Comparison of ENCODE assay signal across 9 mouse cellular contexts in genomic region chr1:134561770-134562143, GRCm38 (mm10). TPM values are rescaled to one million over a fixed set of nuclear protein-coding genes. Genes with fewer than 3 reads are reported as not detected.
DNase-seq lines count a peak whose midpoint lies in the region; ATAC-seq and TF ChIP-seq lines count a peak whose summit lies in the region.
"Had no signal": no experiment of that assay in that cellular context is flagged by ENCODE, and none has a peak within 500 bp of the region (broad histone marks: within the 10 kb centered on the region; RNA-seq: fewer than 3 reads in every experiment).

No protein-coding gene starts in this region.

- H3K27me3 ChIP-seq in heart, embryonic 11.5 days (ENCODE audit: control insufficient read depth, insufficient read depth, low read length) = no peaks in the 10 kb centered on the region
- no peaks in the 10 kb centered on the region for H3K27me3 ChIP-seq in C2C12 (ENCODE audit: control insufficient read depth, insufficient read depth, insufficient read length)
- H3K27me3 ChIP-seq in forebrain, embryonic 14.5 days (replicated peaks; ENCODE audit: control insufficient read depth, insufficient read depth, low read length) = no peaks in the 10 kb centered on the region
- H3K27me3 ChIP-seq in liver, embryonic 14.5 days (ENCODE audit: control insufficient read depth, insufficient read depth, low read length) = no peaks in the 10 kb centered on the region

- peak overlapping the region; percentile 82 for H3K9ac ChIP-seq in heart, embryonic 11.5 days (ENCODE audit: low read depth, low read length)
- peak overlapping the region; percentile 99 for H3K9ac ChIP-seq in forebrain, embryonic 14.5 days (ENCODE audit: low read length)
- peak overlapping the region; percentile 67 for H3K9ac ChIP-seq in liver, embryonic 14.5 days (replicated peaks)

- no peak for DNase-seq in heart, postnatal 25 days (ENCODE audit: low spot score)
- DNase-seq in forebrain, embryonic 14.5 days (ENCODE audit: low spot score) = no peak
- DNase-seq in liver, embryonic 14.5 days (ENCODE audit: low read depth in 3 of 3, low spot score in 3 of 3) = no peak
- DNase-seq in adrenal gland, adult 18-20 months (ENCODE audit: low spot score in 2 of 2) = no peak
- DNase-seq in spleen, postnatal 36 days (ENCODE audit: low spot score in 2 of 2) = no peak

- peak overlapping the region; percentile 60; the same call in 1 of the 2 replicates for H3K27ac ChIP-seq in heart, embryonic 11.5 days (ENCODE audit: low read depth, low read length)
- peak overlapping the region; percentile 94; the same call in 1 of the 2 replicates for H3K27ac ChIP-seq in forebrain, embryonic 14.5 days (ENCODE audit: low read depth, low read length)
- H3K27ac ChIP-seq in liver, embryonic 14.5 days = no peak overlapping the region

- no peak for TF ChIP-seq CTCF in C2C12 (IDR thresholded peaks at IDR 0.05; ENCODE audit: control insufficient read depth, insufficient read depth, insufficient read length)
- no peak for TF ChIP-seq CTCF in liver, embryonic 14.5 days (IDR thresholded peaks at IDR 0.05; ENCODE audit: low read depth)

- peak overlapping the region; percentile 71 for H3K4me3 ChIP-seq in heart, embryonic 11.5 days (ENCODE audit: low read depth, low read length)
- H3K4me3 ChIP-seq in C2C12 (ENCODE audit: insufficient read depth, poor library complexity, severe bottlenecking) = peak overlapping the region; percentile 72
- peak overlapping the region; percentile 100 for H3K4me3 ChIP-seq in forebrain, embryonic 14.5 days (ENCODE audit: low read depth, low read length)
- peak overlapping the region; percentile 67 to 72 for H3K4me3 ChIP-seq in liver, embryonic 14.5 days (ENCODE audit: insufficient read depth in 1 of 2, low read depth in 2 of 2, low read length in 2 of 2)

- H3K79me3 ChIP-seq in C2C12 (ENCODE audit: low read depth) = peaks cover 6% of the 10 kb centered on the region

- no peak overlapping the region for H3ac ChIP-seq in C2C12 (ENCODE audit: control insufficient read depth, insufficient read length, low read depth)

- peaks cover 47% of the 10 kb centered on the region for H3K79me2 ChIP-seq in C2C12 (ENCODE audit: control insufficient read depth, insufficient read depth)

- 11% methylated on average over 7 of the region's 7 CpGs for WGBS in heart, embryonic 11.5 days (ENCODE audit: insufficient replicate concordance)
- 7% methylated on average over 7 of the region's 7 CpGs for WGBS in forebrain, embryonic 14.5 days
- 11% methylated on average over 7 of the region's 7 CpGs for WGBS in liver, embryonic 14.5 days (ENCODE audit: insufficient replicate concordance)

- no peak for ATAC-seq in heart, embryonic 11.5 days (replicated peaks; ENCODE audit: insufficient number of reproducible peaks, low FRiP score, low TSS enrichment)
- ATAC-seq in forebrain, embryonic 14.5 days = no peak
- no peak for ATAC-seq in liver, embryonic 14.5 days (ENCODE audit: insufficient read depth)
- no peak for ATAC-seq in activated CD4-positive, CD25-positive, alpha-beta regulatory T cell, adult 4 months

- H3K9me3 ChIP-seq in heart, embryonic 11.5 days (replicated peaks; ENCODE audit: control insufficient read depth, low read length) = no peaks in the 10 kb centered on the region
- H3K9me3 ChIP-seq in forebrain, embryonic 14.5 days (replicated peaks; ENCODE audit: control insufficient read depth, low read length) = no peaks in the 10 kb centered on the region
- no peaks in the 10 kb centered on the region for H3K9me3 ChIP-seq in liver, embryonic 14.5 days (ENCODE audit: control insufficient read depth, low read length)

- intact Hi-C loops in heart, postnatal 25 days (cut with DNase I) = no loop called here

- H3K4me1 ChIP-seq in heart, embryonic 11.5 days (ENCODE audit: control insufficient read depth, insufficient read depth, low read length) = 0 out of 2 replicates have a peak, but pooled peaks cover 7% of the 10 kb centered on the region
- H3K4me1 ChIP-seq in forebrain, embryonic 14.5 days (ENCODE audit: control insufficient read depth, insufficient read depth, low read length) = peaks cover 12% of the 10 kb centered on the region
- peaks cover 9 to 10% of the 10 kb centered on the region in 2 experiments for H3K4me1 ChIP-seq in liver, embryonic 14.5 days (replicated peaks; ENCODE audit: control insufficient read depth in 2 of 2, insufficient read depth in 2 of 2, low read length in 1 of 2)

- no peaks in the 10 kb centered on the region for H3K36me3 ChIP-seq in heart, embryonic 11.5 days (ENCODE audit: control insufficient read depth, insufficient read depth, low read length)
- H3K36me3 ChIP-seq in C2C12 (ENCODE audit: control insufficient read depth, insufficient read depth) = no peaks in the 10 kb centered on the region
- H3K36me3 ChIP-seq in forebrain, embryonic 14.5 days (ENCODE audit: control insufficient read depth, insufficient read depth, low read length) = no peaks in the 10 kb centered on the region
- H3K36me3 ChIP-seq in liver, embryonic 14.5 days (replicated peaks; ENCODE audit: control insufficient read depth, insufficient read depth, low read depth) = no peaks in the 10 kb centered on the region

- H3K4me2 ChIP-seq in heart, embryonic 11.5 days = peak overlapping the region; percentile 78
- H3K4me2 ChIP-seq in forebrain, embryonic 14.5 days (ENCODE audit: low read length) = peak overlapping the region; percentile 65
- H3K4me2 ChIP-seq in liver, embryonic 14.5 days (ENCODE audit: low read depth) = peak overlapping the region; percentile 95

- TF ChIP-seq EP300 in liver, embryonic 14.5 days (IDR thresholded peaks at IDR 0.05; ENCODE audit: low read depth) = no peak

TF ChIP-seq in C2C12, 6 proteins besides CTCF, POLR2A, EP300 and RAD21:
- TF ChIP-seq CEBPB (IDR thresholded peaks at IDR 0.05; ENCODE audit: low read depth) = no peak
- no peak for TF ChIP-seq MYOD1 (IDR thresholded peaks at IDR 0.05; ENCODE audit: control insufficient read depth, insufficient read length, low read depth)
- no peak for TF ChIP-seq USF1 (IDR thresholded peaks at IDR 0.05; ENCODE audit: low read depth)
- TF ChIP-seq MYOG (IDR thresholded peaks at IDR 0.05; ENCODE audit: control insufficient read depth, extremely low read depth, insufficient read length) = no peak
- no peak for TF ChIP-seq FOSL1 (IDR thresholded peaks at IDR 0.05; ENCODE audit: insufficient read depth, low read length, poor library complexity, severe bottlenecking)
- no peak for TF ChIP-seq MAX (IDR thresholded peaks at IDR 0.05)

RNA-seq across cellular contexts. Expression of gene Kdm5b, which starts 1.8 kb away (rescaled TPM):
- polyA plus RNA-seq in heart, embryonic 11.5 days (2014; fragmentation: Nextera tagmentation; extraction: Ambion mirVana) = 34.9 and 35.9 TPM in 2 replicates
- 10 to 100 TPM; 17.0 to 20.6 TPM for total RNA-seq in heart, postnatal 25 days (2021)
- polyA plus RNA-seq in C2C12 (2012; fragmentation: generic; extraction: Trizol) = 3.4 TPM
- 75.3 and 88.4 TPM in 2 replicates for polyA plus RNA-seq in forebrain, embryonic 14.5 days (2014; fragmentation: Nextera tagmentation; extraction: Ambion mirVana)
- 1.5 and 1.8 TPM in 2 replicates for polyA plus RNA-seq in liver, embryonic 14.5 days (2012; rRNA removed)
- polyA plus RNA-seq in liver, embryonic 14.5 days (2014; fragmentation: Nextera tagmentation; extraction: Ambion mirVana) = 4.2 and 4.9 TPM in 2 replicates
- total RNA-seq in adrenal gland, adult 18-20 months (2021) = 10 to 100 TPM; 35.4 to 41.0 TPM
- 10 to 100 TPM; 10.5 to 11.4 TPM for polyA plus RNA-seq in activated CD4-positive, CD25-positive, alpha-beta regulatory T cell, adult 4 months (2017; shearing (Covaris generic))

RNA-seq across cellular contexts. Expression of gene Mgat4e, which starts 12.3 kb away (rescaled TPM):
- polyA plus RNA-seq in heart, embryonic 11.5 days (2014; fragmentation: Nextera tagmentation; extraction: Ambion mirVana) = not detected in 2 replicates
- not detected for total RNA-seq in heart, postnatal 25 days (2021)
- polyA plus RNA-seq in C2C12 (2012; fragmentation: generic; extraction: Trizol) = not detected
- not detected in 2 replicates for polyA plus RNA-seq in forebrain, embryonic 14.5 days (2014; fragmentation: Nextera tagmentation; extraction: Ambion mirVana)
- polyA plus RNA-seq in liver, embryonic 14.5 days (2012; rRNA removed) = not detected in 2 replicates
- not detected in 2 replicates for polyA plus RNA-seq in liver, embryonic 14.5 days (2014; fragmentation: Nextera tagmentation; extraction: Ambion mirVana)
- total RNA-seq in adrenal gland, adult 18-20 months (2021) = not detected
- not detected for polyA plus RNA-seq in activated CD4-positive, CD25-positive, alpha-beta regulatory T cell, adult 4 months (2017; shearing (Covaris generic))
- total RNA-seq: layer of hippocampus, postnatal 36 days had no signal
